Comparison of ENCODE assay signal across 13 mouse cellular contexts in the genomic region with DNA sequence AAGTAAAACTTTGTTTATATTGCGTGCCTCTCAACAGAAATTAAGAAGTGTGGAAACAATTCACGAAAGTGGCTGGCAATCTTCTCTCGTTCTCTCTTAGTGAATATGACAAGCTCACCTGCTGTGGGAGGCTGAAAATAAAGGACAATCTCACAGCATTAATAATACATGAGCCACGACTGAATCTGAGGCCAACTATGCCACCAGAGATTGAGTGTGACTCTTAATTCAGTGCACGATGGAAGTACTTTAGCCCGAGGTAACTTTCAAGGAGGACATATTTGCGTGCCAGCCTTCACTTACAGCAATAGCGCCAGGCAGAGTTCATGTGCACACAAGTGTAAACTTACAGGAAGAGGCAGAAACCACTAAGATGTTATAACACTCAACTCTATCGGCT.
"Had no signal": no experiment of that assay in that cellular context is flagged by ENCODE, and none has a peak within 500 bp of the region (broad histone marks: within the 10 kb centered on the region; RNA-seq: fewer than 3 reads in every experiment).

No protein-coding gene starts in this region.

- H3K4me1 ChIP-seq: limb, embryonic 12.5 days; liver, embryonic 13.5 days; lung, embryonic 15.5 days had no signal

- H3K4me3 ChIP-seq: layer of hippocampus, adult 2 months; limb, embryonic 12.5 days; liver, embryonic 13.5 days; lung, embryonic 15.5 days had no signal

- H3K9ac ChIP-seq: limb, embryonic 12.5 days; liver, embryonic 13.5 days; liver, postnatal 0 days; lung, embryonic 15.5 days had no signal

- H3K36me3 ChIP-seq: limb, embryonic 12.5 days; liver, embryonic 13.5 days; lung, embryonic 15.5 days had no signal

- H3K27me3 ChIP-seq: limb, embryonic 12.5 days; liver, embryonic 13.5 days; lung, embryonic 15.5 days had no signal

- H3K9me3 ChIP-seq: limb, embryonic 12.5 days; liver, embryonic 13.5 days; lung, embryonic 15.5 days had no signal

- H3K27ac ChIP-seq: layer of hippocampus, adult 2 months; limb, embryonic 12.5 days; liver, embryonic 13.5 days; lung, embryonic 15.5 days had no signal

- ATAC-seq: liver, postnatal 0 days had no signal

- H3K4me2 ChIP-seq: limb, embryonic 12.5 days; liver, embryonic 13.5 days; lung, embryonic 15.5 days had no signal

- DNase-seq: kidney, postnatal 10 days; kidney, postnatal 4 days; liver; liver, embryonic 13.5 days; liver, postnatal 0 days; lung, postnatal 14 days; right cerebral cortex, postnatal 4 days; spleen, adult 18-20 months; thymus, adult 18-20 months; thymus, postnatal 14 days had no signal
